Mouse (Mus musculus) inflammation-experienced regulatory T-cells, adult 16 weeks (primary cell): ENCODE data around the gene Pank1. TPM values are rescaled to one million over a fixed set of nuclear protein-coding genes. Genes with fewer than 3 reads are reported as not detected.

Experiments
- polyA plus RNA-seq: library from polyadenylated mRNA; unstranded; fragments of 100-300 nt; shearing (Covaris generic); gene quantifications from one replicate; pipeline ENCODE4 v1.2.1, GENCODE M21; 2017

Pank1 gene
- 0.52 TPM for polyA plus RNA-seq

DNA sequence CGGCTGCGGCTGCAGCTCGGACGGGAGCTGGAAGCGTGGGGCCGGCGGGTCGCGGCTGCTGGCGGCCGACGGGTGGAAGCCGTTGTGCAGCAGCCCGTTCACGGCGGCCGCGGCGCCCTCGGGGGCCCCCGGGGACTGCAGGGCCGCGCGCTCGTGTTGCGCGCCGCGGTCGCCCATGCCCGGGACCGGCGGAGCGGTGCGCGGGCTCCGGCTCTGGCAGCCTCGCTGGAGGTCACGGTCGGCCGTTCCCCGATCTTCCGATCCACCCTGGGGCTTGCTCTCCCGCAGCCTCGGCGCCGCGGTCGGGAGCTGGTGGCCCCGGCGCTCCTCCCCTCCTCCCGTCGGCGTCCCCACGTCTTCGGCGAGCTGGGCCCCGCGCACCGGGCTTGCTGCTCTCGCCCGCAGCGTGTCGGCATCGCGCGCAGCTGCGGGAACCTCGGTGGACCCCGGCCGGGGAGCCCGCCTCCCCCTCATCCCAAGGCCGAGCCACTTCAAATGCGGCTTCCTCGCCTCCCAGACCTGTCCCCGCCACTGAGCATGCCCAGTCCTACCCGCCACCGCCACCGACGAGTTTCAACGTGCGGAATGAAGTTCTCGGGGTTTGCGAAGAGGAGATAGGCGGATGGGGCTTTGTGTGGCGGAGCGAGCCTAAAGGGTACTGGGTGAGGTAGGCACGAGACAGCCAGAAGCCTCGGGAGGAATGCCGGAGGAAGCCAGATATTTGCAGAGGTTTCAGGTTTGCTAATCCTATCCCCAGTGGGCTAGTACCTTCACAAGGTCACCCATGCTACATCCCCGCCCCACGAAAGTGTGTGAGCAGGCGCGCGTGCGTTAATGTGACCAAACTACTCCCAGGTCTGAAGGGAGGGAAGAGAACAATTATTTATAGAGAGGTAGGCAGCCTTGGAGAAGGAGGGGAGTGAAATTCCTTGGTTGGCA is at the start of gene Pank1:
Pank1 (minus strand) TSS at position 853 of the 939 bp plus-strand sequence.

GRCm38 (mm10) chr19:34921652-34922602 is 42.7 kb upstream of the Pank1 start, which contains the start of gene Kif20b:
Gene Kif20b (plus strand): TSS chr19:34922361.

Other genes with a start within 250 kb of the Pank1 start
- 1.5 TPM for gene Ifit1bl2, start 238.7 kb downstream of the Pank1 start, polyA plus RNA-seq
- gene Ifit1, start 238.6 kb downstream of the Pank1 start, polyA plus RNA-seq = 31.5 TPM
- not detected for gene Slc16a12, start 132.2 kb downstream of the Pank1 start, polyA plus RNA-seq
- gene Kif20b, start 42.9 kb upstream of the Pank1 start, polyA plus RNA-seq = 26.5 TPM